Mouse (Mus musculus) liver, adult 2 months (tissue): Measurements from ENCODE around the gene Tmem39a.

Source experiments
- CTCF ChIP-seq: fragments of 200-500 bp; IDR thresholded peaks from 2 replicates; pipeline ENCODE4 v1.5.1; 2011; ENCODE audit warnings: low read depth, low read length, control low read depth
- POLR2A ChIP-seq: fragments of 200-500 bp; IDR thresholded peaks from 2 replicates; pipeline ENCODE4 v1.6.1; 2011; ENCODE audit warnings: low read length, control low read depth; ENCODE audit not compliant: insufficient read depth; ENCODE audit errors: extremely low read depth

GRCm38 (mm10) chr16:38594435-38594834 lies 35.9 kb downstream of the Tmem39a start:
- no peak for TF ChIP-seq CTCF
- no peak for TF ChIP-seq POLR2A
